Mouse (Mus musculus): ENCODE measurements around the gene Shbg. TPM values are rescaled to one million over a fixed set of nuclear protein-coding genes. Genes with fewer than 3 reads are reported as not detected.
A peak's percentile ranks its signal among the peaks of the same experiment; 100 is the strongest.

Gene Shbg
- polyA plus RNA-seq (2016; fragmentation: Nextera tagmentation; extraction: Ambion mirVana) = not detected in 2 replicates

DNA sequence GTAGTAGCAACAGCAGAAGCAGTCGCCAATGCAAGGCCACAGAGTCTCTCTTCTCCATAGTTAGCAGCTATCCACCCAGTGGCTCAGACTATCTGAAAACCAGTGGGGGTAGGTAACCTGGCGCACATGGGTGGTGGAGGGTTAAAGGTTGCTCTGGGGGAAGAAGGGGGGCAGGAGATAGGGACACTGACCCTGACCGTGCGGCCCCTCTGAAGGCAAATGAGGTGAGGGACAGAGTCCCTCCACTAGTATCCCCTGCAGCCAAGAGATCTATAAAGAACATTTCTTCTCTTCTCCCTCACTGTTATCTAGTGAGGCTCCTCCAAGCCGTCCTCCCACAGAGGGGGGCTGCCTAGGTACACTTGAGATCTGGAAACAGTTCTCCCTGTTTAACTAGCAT is at the start of gene Shbg:
Gene Shbg (minus strand): TSS at position 101 of the 400 bp plus-strand sequence.
- Histone ChIP-seq H3K27me3 (ENCODE audit: insufficient read depth, poor library complexity, severe bottlenecking) (peaks cover 17% of the 10 kb centered on the region; the same call in 1 of the 2 replicates), H3K9me3 (no peaks in the 10 kb centered on the region), H3K4me3 (no peak within 1 kb of the TSS), H3K4me1 (replicated peaks) (peaks cover 24% of the 10 kb centered on the region), H3K36me3 (no peaks in the 10 kb centered on the region), H3K27ac (no peak within 1 kb of the TSS)
- 73% methylated on average over 5 of the region's 5 CpGs for WGBS
- DNase-seq (ENCODE audit: low spot score) = no peak

DNA sequence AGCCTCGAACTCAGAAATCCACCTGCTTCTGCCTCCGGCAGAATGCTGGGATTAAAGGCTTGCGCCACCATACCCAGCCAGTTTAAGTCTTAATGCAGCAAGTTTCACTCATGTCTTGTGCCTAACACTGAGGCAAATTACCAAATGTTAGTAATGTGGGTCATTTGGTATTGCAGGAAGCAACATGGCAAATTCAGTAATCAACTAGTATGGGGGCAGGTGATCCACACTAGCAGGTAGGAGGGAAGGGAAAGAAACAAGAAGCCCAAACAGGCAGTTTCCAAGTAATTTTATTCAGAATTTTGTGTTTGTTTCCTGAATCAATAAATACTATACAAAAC is 48.9 kb upstream of the Shbg start:
- Histone ChIP-seq H3K27me3 (ENCODE audit: insufficient read depth, poor library complexity, severe bottlenecking) (no peaks in the 10 kb centered on the region), H3K4me1 (replicated peaks) (peaks cover 39% of the 10 kb centered on the region), H3K27ac (no peak overlapping the region), H3K36me3 (peaks cover 81% of the 10 kb centered on the region), H3K4me3 (no peak overlapping the region), H3K9me3 (no peaks in the 10 kb centered on the region)
- DNase-seq (ENCODE audit: low spot score) = no peak
- WGBS = 89% methylated on average over 3 of the region's 3 CpGs

DNA sequence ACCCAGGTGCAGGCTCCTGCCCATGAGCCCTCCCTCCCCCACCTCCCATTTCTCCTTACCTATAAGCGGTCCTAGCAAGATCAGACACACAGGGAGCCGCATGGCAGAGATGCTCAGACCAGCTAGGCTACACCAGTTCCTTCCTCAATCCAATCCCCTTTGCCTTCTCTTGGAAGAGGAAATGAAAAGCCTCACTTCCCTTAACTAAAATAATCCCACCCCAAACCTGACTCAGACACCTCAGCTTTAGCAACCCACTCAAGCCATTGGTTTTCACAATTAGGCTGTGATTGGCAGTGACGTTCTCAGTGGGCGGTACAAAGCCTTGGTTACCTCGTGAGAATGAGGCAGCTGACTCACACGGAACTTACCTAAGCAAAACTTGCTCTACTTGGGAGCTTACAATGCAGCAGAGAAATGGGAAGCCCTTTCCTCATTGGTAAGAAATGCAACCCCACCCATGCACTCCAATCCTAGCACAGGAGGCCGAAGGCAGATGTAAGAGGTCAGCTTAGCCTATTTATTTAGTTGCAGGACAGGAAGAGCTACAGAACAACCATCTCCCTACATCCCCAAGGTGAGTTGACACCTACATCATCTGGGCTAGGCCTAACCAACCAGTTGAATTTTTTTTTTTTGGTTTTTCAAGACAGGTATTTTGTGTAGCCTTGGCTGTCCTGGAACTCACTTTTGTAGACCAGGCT is 48.4 kb upstream of the Shbg start, which contains the start of gene Cd68:
Gene Cd68 (minus strand): TSS at position 193 of the 704 bp plus-strand sequence.
- Histone ChIP-seq H3K36me3 (peaks cover 76% of the 10 kb centered on the region), H3K27ac (no peak within 1 kb of the TSS), H3K9me3 (no peaks in the 10 kb centered on the region), H3K4me3 (peak within 1 kb of the TSS; percentile 20), H3K27me3 (ENCODE audit: insufficient read depth, poor library complexity, severe bottlenecking) (no peaks in the 10 kb centered on the region), H3K4me1 (replicated peaks) (peaks cover 44% of the 10 kb centered on the region)
- WGBS = 39% methylated on average over 7 of the region's 7 CpGs
- DNase-seq (ENCODE audit: low spot score) = peak; percentile 40

DNA sequence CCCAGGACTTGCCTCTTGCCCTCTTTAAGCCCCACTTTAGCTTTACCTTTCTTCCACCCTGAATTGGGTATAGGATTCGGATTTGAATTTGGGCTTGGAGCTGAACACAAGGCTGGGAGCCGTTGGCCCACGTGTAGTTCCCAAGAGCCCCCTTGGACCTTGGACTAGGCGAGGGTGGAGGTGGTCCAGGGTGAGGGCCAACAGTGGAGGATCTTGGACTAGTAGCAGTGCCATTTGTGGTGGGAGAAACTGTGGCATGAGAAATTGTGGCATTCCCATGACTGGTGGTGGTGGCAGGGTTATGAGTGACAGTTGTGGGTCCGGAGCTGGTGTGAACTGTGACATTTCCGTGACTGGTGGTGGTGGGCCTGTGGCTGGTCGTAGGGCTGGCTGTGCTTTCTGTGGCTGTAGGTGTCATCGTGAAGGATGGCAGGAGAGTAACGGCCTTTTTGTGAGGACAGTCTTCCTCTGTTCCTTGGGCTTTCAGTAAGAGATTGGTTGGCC is 47.8 kb upstream of the Shbg start:
- Histone ChIP-seq H3K9me3 (no peaks in the 10 kb centered on the region), H3K27me3 (ENCODE audit: insufficient read depth, poor library complexity, severe bottlenecking) (no peaks in the 10 kb centered on the region), H3K36me3 (peaks cover 70% of the 10 kb centered on the region), H3K4me3 (peak overlapping the region; percentile 20), H3K4me1 (replicated peaks) (peaks cover 41% of the 10 kb centered on the region), H3K27ac (no peak overlapping the region)
- WGBS = 87% methylated on average over 9 of the region's 9 CpGs
- DNase-seq (ENCODE audit: low spot score) = no peak

DNA sequence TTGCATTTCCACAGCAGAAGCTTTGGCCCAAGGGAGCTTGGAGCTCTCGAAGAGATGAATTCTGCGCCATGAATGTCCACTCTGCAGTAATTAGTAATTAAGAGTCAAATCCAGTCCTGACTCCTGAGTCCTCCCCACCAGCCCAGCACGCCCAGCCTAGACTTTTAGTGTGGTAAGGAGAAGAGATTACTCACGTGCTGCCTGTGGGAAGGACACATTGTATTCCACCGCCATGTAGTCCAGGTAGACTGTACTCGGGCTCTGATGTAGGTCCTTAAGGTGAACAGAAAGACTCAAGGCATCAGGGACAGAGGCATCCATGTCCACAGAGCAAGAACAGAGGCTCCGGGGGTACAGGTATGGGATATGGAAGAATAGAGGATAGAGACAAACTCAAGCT is 47.1 kb upstream of the Shbg start:
- H3K36me3 ChIP-seq = peaks cover 70% of the 10 kb centered on the region
- no peaks in the 10 kb centered on the region for H3K27me3 ChIP-seq (ENCODE audit: insufficient read depth, poor library complexity, severe bottlenecking)
- no peaks in the 10 kb centered on the region for H3K9me3 ChIP-seq
- H3K4me1 ChIP-seq (replicated peaks) = peaks cover 34% of the 10 kb centered on the region
- no peak for DNase-seq (ENCODE audit: low spot score)
- H3K27ac ChIP-seq = no peak overlapping the region
- WGBS = 94% methylated on average over 7 of the region's 7 CpGs
- peak overlapping the region; percentile 21 for H3K4me3 ChIP-seq

DNA sequence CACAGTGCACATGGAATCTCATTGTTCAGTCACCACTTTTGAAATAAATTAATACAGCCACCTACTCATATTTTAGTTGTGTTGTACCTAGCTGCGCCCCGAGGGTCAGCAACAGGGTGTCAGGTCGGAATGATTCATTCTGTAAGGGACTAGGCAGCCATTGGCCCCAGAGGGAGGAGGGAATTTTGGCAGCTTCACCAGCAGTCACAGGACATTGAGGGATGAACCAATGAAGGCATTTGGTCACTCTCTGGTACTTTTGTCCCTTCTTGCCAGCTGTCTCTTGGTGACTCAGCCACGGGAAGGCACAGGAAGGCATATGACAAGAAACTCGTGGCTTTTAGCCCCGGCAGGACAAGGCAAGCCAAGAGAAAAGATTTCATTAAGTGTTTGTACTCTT is 46.1 kb upstream of the Shbg start:
- Histone ChIP-seq H3K36me3 (peaks cover 69% of the 10 kb centered on the region), H3K27ac (peak overlapping the region; percentile 95), H3K4me3 (no peak overlapping the region), H3K4me1 (replicated peaks) (peaks cover 26% of the 10 kb centered on the region), H3K9me3 (no peaks in the 10 kb centered on the region), H3K27me3 (ENCODE audit: insufficient read depth, poor library complexity, severe bottlenecking) (no peaks in the 10 kb centered on the region)
- DNase-seq (ENCODE audit: low spot score) = no peak
- WGBS = 90% methylated on average over 6 of the region's 6 CpGs

DNA sequence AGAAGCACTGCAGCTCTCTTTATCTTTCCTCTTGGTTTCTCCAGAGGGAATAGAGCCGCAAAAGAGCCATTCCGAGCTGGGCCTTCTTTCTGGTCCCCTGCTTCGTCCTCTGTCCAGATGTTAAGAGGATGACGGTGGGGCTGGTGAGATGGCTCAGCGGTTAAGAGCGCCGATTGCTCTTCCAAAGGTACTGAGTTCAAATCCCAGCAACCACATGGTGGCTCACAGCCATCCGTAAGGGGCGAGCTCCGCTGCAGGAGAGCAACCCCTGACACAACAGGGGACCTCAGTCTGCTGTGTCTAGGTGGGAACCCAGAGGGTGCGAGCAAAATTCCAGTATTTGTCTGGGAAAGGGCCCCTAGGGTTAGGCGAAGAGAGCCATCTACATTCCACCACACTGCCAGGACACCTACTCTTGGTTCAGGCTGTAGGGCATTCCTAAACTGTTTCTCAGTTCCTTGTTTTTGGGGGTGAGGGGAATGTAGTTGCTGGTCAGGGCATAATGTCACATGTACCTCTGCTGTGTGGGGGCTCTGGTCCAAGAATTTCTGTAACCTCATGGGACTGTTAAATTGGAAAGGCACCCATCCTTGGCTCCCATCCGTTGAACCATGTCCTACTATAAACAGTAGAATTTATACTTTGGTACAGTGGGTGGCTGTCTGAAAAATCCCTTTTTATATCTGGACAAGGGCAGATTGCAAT is 45.4 kb upstream of the Shbg start:
- peak overlapping the region; percentile 95 for H3K27ac ChIP-seq
- no peak for DNase-seq (ENCODE audit: low spot score)
- H3K4me3 ChIP-seq = peak overlapping the region; percentile 60
- peaks cover 69% of the 10 kb centered on the region for H3K36me3 ChIP-seq
- H3K4me1 ChIP-seq (replicated peaks) = peaks cover 26% of the 10 kb centered on the region
- no peaks in the 10 kb centered on the region for H3K9me3 ChIP-seq
- 67% methylated on average over 13 of the region's 13 CpGs for WGBS
- H3K27me3 ChIP-seq (ENCODE audit: insufficient read depth, poor library complexity, severe bottlenecking) = no peaks in the 10 kb centered on the region

DNA sequence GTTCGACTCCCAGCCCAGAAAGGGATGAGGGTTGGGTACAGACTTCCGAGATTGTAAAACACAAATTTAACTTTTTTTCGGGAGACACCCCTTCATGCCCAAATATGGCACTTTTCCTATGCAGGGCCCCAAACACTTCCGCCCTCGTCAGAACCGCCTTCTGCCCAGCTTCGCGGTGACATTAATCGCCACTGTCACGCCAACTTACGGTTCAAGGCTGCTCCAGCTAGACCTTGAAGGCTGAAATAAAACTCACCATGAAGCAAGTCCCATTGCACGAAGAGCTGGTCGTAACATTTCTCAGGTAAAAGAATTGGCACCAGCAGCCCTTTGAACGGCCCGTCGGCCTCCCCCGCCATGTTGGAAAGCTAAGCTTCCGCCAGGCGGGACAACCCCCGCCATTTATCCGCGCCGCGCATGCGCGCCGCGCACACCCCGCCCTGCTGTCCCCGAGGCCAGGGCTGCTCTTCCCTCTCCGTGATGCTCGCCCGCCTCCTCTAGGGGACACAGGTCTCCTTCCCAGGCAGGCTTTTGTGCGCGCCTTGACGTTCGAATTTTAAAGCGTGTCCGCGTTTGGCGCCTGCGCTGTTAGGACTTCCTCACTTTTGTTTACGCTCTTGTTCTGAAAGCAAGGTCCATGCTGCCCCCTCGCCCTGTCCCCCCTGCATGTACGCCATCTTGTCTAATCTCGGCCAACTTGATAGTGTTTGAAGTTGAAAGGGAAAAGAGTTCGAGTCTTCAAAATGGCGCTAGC is 44.7 kb upstream of the Shbg start, which contains the start of gene Mpdu1:
Gene Mpdu1 (minus strand): TSS at position 430 of the 754 bp plus-strand sequence.
- no peaks in the 10 kb centered on the region for H3K9me3 ChIP-seq
- H3K27me3 ChIP-seq (ENCODE audit: insufficient read depth, poor library complexity, severe bottlenecking) = no peaks in the 10 kb centered on the region
- WGBS = under 1% methylated on average over 48 of the region's 48 CpGs
- H3K4me3 ChIP-seq = peak within 1 kb of the TSS; percentile 60
- H3K36me3 ChIP-seq = peaks cover 69% of the 10 kb centered on the region
- H3K4me1 ChIP-seq (replicated peaks) = peaks cover 29% of the 10 kb centered on the region
- H3K27ac ChIP-seq = peak within 1 kb of the TSS; percentile 95
- peak; percentile 97 for DNase-seq (ENCODE audit: low spot score)

DNA sequence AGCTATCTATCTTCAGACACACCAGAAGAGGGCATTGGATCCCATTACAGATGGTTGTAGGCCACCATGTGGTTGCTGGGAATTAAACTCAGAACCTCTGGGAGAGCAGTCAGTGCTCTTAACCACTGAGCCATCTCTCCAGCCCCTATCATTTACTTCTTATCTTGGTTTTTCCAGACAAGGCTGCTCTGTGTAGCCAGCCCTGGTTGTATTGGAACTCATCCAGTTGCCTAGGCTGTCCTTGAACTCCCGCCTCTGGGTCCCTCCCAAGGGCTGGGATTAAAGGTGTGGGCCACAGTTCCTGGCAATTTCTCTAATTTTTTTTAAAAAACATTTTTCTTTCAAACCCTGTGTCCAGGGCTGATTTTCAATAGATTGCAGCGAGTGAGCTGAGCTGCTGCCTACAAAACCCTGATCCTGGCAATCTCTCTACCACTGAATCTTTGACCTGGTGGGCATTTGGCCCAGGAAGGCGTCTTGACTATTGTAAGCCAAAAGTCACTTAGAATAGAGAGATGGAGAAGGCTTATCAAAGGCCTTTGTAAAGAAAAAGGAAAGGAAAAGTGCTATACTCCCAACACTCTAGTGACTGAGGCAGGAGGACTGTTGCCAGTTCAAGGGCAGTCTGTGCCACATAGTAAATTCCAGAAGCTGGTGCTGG is 43.6 kb upstream of the Shbg start:
- no peaks in the 10 kb centered on the region for H3K27me3 ChIP-seq (ENCODE audit: insufficient read depth, poor library complexity, severe bottlenecking)
- H3K36me3 ChIP-seq = peaks cover 71% of the 10 kb centered on the region
- no peaks in the 10 kb centered on the region for H3K9me3 ChIP-seq
- peak overlapping the region; percentile 60 for H3K4me3 ChIP-seq
- 82% methylated on average over 3 of the region's 3 CpGs for WGBS
- peak overlapping the region; percentile 95 for H3K27ac ChIP-seq
- no peak for DNase-seq (ENCODE audit: low spot score)
- H3K4me1 ChIP-seq (replicated peaks) = peaks cover 37% of the 10 kb centered on the region

DNA sequence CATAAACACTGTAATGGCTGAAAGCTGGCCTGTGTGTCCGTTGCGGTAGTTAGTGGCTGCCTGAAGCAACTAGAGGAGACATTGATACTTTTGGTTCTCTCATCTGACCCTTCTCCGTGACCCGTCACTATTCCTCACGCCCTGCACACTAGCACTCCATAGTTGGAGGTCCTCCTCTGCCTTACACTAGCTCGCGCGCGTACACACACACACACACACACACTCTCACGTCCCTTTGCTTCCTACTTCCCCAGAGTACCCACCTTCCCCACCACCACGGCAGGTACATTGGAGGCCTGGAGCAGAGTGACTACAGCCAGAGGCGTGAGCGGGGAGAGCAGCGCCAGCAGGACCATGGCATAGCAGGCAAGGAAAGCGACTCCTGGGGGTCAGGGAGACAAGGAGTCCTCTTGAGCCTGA is 39.8 kb upstream of the Shbg start:
- WGBS = 85% methylated on average over 15 of the region's 15 CpGs

DNA sequence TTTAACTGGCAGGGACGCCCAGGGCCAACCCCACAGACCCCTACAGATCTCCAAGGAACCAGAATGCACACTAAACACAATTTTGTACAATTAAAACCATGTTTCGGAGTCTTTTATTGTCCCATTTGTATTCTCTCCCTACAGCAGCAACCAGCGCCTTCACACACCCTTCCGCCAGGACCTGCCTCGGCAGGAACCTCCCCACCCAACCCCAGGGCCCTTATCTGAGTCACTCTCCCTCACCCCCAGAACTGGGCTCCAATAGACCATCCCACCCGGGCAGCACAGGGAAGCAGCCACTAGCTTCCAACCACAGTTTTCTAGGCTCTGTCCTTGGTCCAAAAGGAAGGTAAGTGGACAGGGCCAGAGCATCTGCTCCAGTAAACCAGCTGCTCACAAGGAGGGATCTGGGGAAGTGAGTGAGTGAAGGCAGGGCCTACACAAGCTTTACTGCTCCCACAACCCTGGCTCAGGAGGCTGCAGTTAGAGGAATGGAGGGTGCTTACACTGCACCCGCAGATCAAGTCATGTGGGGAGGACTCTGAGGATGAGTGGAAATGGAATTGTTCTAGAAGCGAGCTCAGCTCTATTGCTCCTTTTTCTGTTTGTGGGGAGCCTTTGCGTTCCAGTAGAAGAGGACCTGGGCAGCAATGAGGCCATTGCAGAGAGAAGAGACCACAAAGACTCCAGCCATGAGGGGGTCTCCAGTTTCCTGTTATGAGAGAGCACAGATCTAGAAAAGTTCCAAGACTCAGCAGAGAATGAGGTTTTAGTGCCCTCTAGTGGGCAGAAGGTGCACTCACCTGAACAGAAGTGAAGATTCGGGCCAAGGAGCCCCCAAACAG is 39.1 kb upstream of the Shbg start:
- 81% methylated on average over 10 of the region's 10 CpGs for WGBS
- Histone ChIP-seq H3K4me1 (replicated peaks) (peaks cover 45% of the 10 kb centered on the region), H3K27me3 (ENCODE audit: insufficient read depth, poor library complexity, severe bottlenecking) (no peaks in the 10 kb centered on the region), H3K9me3 (no peaks in the 10 kb centered on the region), H3K4me3 (no peak overlapping the region), H3K36me3 (peaks cover 84% of the 10 kb centered on the region), H3K27ac (peak overlapping the region; percentile 66)
- peak; percentile 61 for DNase-seq (ENCODE audit: low spot score)

More for the DNA sequence above, 39.8 kb upstream of the Shbg start:
- peaks cover 77% of the 10 kb centered on the region for H3K36me3 ChIP-seq
- H3K27ac ChIP-seq = no peak overlapping the region
- H3K4me1 ChIP-seq (replicated peaks) = peaks cover 46% of the 10 kb centered on the region
- H3K27me3 ChIP-seq (ENCODE audit: insufficient read depth, poor library complexity, severe bottlenecking) = no peaks in the 10 kb centered on the region
- H3K4me3 ChIP-seq = no peak overlapping the region
- DNase-seq (ENCODE audit: low spot score) = no peak
- H3K9me3 ChIP-seq = no peaks in the 10 kb centered on the region
